Mouse (Mus musculus) intestine, postnatal 0 days (tissue): Measurements from ENCODE around the gene Ptprcap. TPM values are rescaled to one million over a fixed set of nuclear protein-coding genes. Genes with fewer than 3 reads are reported as not detected.

Source experiments
- ATAC-seq: fragments of 200-750 bp; cut with Nextera tagmentation; 2 replicates; pipeline ENCODE4 v1.8.0; 2017; ENCODE audit warnings: mild to moderate bottlenecking, moderate TSS enrichment, moderate library complexity
- H3K27ac ChIP-seq: fragments of 300-500 bp; sonication (generic); 2 replicates; pipeline ENCODE4 v1.5.1; 2014; ENCODE audit warnings: mild to moderate bottlenecking, low read depth, low read length, moderate library complexity
- H3K27me3 ChIP-seq: fragments of 300-500 bp; sonication (generic); replicated peaks from 2 replicates; pipeline ENCODE4 v1.6.1; 2014; ENCODE audit warnings: low read length, mixed read lengths; ENCODE audit not compliant: control insufficient read depth, insufficient read depth
- H3K36me3 ChIP-seq: fragments of 300-500 bp; sonication (generic); 2 replicates; pipeline ENCODE4 v1.6.1; 2014; ENCODE audit warnings: mild to moderate bottlenecking, moderate library complexity; ENCODE audit not compliant: control insufficient read depth, insufficient read depth
- H3K4me1 ChIP-seq: fragments of 300-500 bp; sonication (generic); replicated peaks from 2 replicates; pipeline ENCODE4 v1.6.1; 2014; ENCODE audit warnings: antibody characterized with exemption, low read length, mixed read lengths; ENCODE audit not compliant: control insufficient read depth, insufficient read depth
- H3K4me2 ChIP-seq: fragments of 300-500 bp; sonication (generic); replicated peaks from 2 replicates; pipeline ENCODE4 v1.6.1; 2014; ENCODE audit warnings: low read depth, mild to moderate bottlenecking, moderate library complexity
- H3K4me3 ChIP-seq: fragments of 300-500 bp; sonication (generic); 2 replicates; pipeline ENCODE4 v1.5.1; 2014; ENCODE audit warnings: low read depth, low read length
- H3K9ac ChIP-seq: fragments of 300-500 bp; sonication (generic); 2 replicates; pipeline ENCODE4 v1.6.1; 2014; ENCODE audit warnings: mild to moderate bottlenecking, low read depth, low read length
- H3K9me3 ChIP-seq: fragments of 300-500 bp; sonication (generic); 2 replicates; pipeline ENCODE4 v1.6.1; 2016; ENCODE audit warnings: mixed run types; ENCODE audit not compliant: control insufficient read depth
- CTCF ChIP-seq: sonication (generic); IDR thresholded peaks from 2 replicates; pipeline ENCODE4 v1.5.1; 2016; ENCODE audit warnings: low read depth, mild to moderate bottlenecking, control low read depth, antibody characterized with exemption, moderate library complexity
- WGBS: fragments of 180-500 bp; shearing (Covaris S2); extraction: QIAGEN DNeasy Blood & Tissue Kit; methylation state at CpG from one replicate; pipeline ENCODE4 v1.1.7; 2014; 5-methylcytosine and 5-hydroxymethylcytosine counted together
- polyA plus RNA-seq: library from polyadenylated mRNA; unstranded; fragments of >200 nt; fragmentation: Nextera tagmentation; extraction: Ambion mirVana; gene quantifications from 2 replicates; pipeline ENCODE4 v1.2.1, GENCODE M21; 2015

The Ptprcap gene
- polyA plus RNA-seq, 1 experiment from 2014 or later, result 3.4 TPM

GRCm38 (mm10) chr19:4150567-4151487 lies 2.6 kb upstream of the Ptprcap start:
- Histone ChIP-seq H3K9ac (no peak overlapping the region), H3K4me3 (no peak overlapping the region), H3K27ac (no peak overlapping the region; the same call in 1 of the 2 replicates), H3K4me2 (peak overlapping the region; percentile 80), H3K4me1 (peaks cover 9% of the 10 kb centered on the region; the same call in 1 of the 2 replicates), H3K36me3 (peaks cover 50% of the 10 kb centered on the region), H3K27me3 (no peaks in the 10 kb centered on the region), H3K9me3 (no peaks in the 10 kb centered on the region)
- no peak for ATAC-seq
- no peak for TF ChIP-seq CTCF
- WGBS, result 86% methylated on average over 22 of the region's 22 CpGs

- no peaks in the 10 kb centered on the region for H3K27me3 ChIP-seq
- no peak for TF ChIP-seq CTCF
- H3K4me2 ChIP-seq, result no peak overlapping the region
- H3K4me1 ChIP-seq, result peaks cover 9% of the 10 kb centered on the region; the same call in 1 of the 2 replicates
- no peaks in the 10 kb centered on the region for H3K9me3 ChIP-seq
- no peak for ATAC-seq
- WGBS, result 71% methylated on average over 5 of the region's 5 CpGs
- peaks cover 56% of the 10 kb centered on the region for H3K36me3 ChIP-seq
- H3K27ac ChIP-seq, result no peak overlapping the region
- no peak overlapping the region for H3K9ac ChIP-seq
- no peak overlapping the region for H3K4me3 ChIP-seq
These were observed 1.9 kb upstream of the Ptprcap start for GRCm38 (mm10) chr19:4151488-4151860.

GRCm38 (mm10) chr19:4151898-4152297 lies 1.5 kb upstream of the Ptprcap start:
- WGBS, result 83% methylated on average over 5 of the region's 5 CpGs
- H3K9ac ChIP-seq, result no peak overlapping the region
- peaks cover 60% of the 10 kb centered on the region for H3K36me3 ChIP-seq
- H3K27ac ChIP-seq, result no peak overlapping the region
- H3K4me1 ChIP-seq, result peaks cover 9% of the 10 kb centered on the region; the same call in 1 of the 2 replicates
- TF ChIP-seq CTCF, result no peak
- no peak overlapping the region for H3K4me2 ChIP-seq
- ATAC-seq, result no peak
- no peak overlapping the region for H3K4me3 ChIP-seq
- no peaks in the 10 kb centered on the region for H3K27me3 ChIP-seq
- H3K9me3 ChIP-seq, result no peaks in the 10 kb centered on the region

- Histone ChIP-seq H3K4me1 (peaks cover 9% of the 10 kb centered on the region; the same call in 1 of the 2 replicates), H3K27me3 (no peaks in the 10 kb centered on the region), H3K36me3 (peaks cover 61% of the 10 kb centered on the region), H3K4me3 (no peak overlapping the region), H3K9ac (no peak overlapping the region), H3K4me2 (no peak overlapping the region), H3K9me3 (no peaks in the 10 kb centered on the region), H3K27ac (no peak overlapping the region)
- ATAC-seq, result no peak
- WGBS, result 91% methylated on average over 8 of the region's 8 CpGs
- no peak for TF ChIP-seq CTCF
These were observed 766 bp upstream of the Ptprcap start for GRCm38 (mm10) chr19:4152445-4153231.

- no peak overlapping the region for H3K27ac ChIP-seq
- no peak overlapping the region for H3K9ac ChIP-seq
- H3K36me3 ChIP-seq, result peaks cover 75% of the 10 kb centered on the region
These were observed 1.2 kb downstream of the Ptprcap start for GRCm38 (mm10) chr19:4154437-4155222.

More at GRCm38 (mm10) chr19:4154437-4155222, 1.2 kb downstream of the Ptprcap start:
- no peaks in the 10 kb centered on the region for H3K27me3 ChIP-seq
- no peak overlapping the region for H3K4me3 ChIP-seq
- H3K9me3 ChIP-seq, result no peaks in the 10 kb centered on the region
- peaks cover 4% of the 10 kb centered on the region; the same call in 1 of the 2 replicates for H3K4me1 ChIP-seq
- H3K4me2 ChIP-seq, result no peak overlapping the region
- WGBS, result 76% methylated on average over 13 of the region's 13 CpGs
- no peak for ATAC-seq
- no peak for TF ChIP-seq CTCF
